Mouse (Mus musculus) megakaryocyte, embryonic 14.5 days (primary cell): ENCODE results near the gene Aunip.

Experiments used
- FLI1 ChIP-seq: IDR thresholded peaks from 2 replicates; pipeline ENCODE4 v1.6.1; 2012; ENCODE audit warnings: low read length, inconsistent platforms, mixed read lengths
- GATA1 ChIP-seq: IDR thresholded peaks from 3 replicates; pipeline ENCODE4 v1.6.1; 2012; ENCODE audit warnings: mixed read lengths, low read length, inconsistent platforms, borderline replicate concordance

- TF ChIP-seq GATA1 = no peak
- no peak for TF ChIP-seq FLI1
Observed at GRCm38 (mm10) chr4:134519281-134519680, 8.5 kb downstream of the Aunip start.
